ENCODE assay signal across 8 mouse cellular contexts in genomic region chr2:170354963-170355367, GRCm38 (mm10).
DNase-seq lines count a peak whose midpoint lies in the region; ATAC-seq and TF ChIP-seq lines count a peak whose summit lies in the region.

No protein-coding gene starts in this region.

- no peaks in the 10 kb centered on the region for H3K79me2 ChIP-seq in C2C12 (ENCODE audit: control insufficient read depth, insufficient read depth)
- H3K79me2 ChIP-seq in liver, adult 2 months (ENCODE audit: control insufficient read depth, insufficient read depth, low read length), result no peaks in the 10 kb centered on the region

- peak overlapping the region; percentile 44 for H3K4me2 ChIP-seq in heart, embryonic 15.5 days

- H3K4me1 ChIP-seq in bone marrow, adult 2 months (ENCODE audit: control insufficient read depth, insufficient read depth, low read length), result no peaks in the 10 kb centered on the region
- no peaks in the 10 kb centered on the region for H3K4me1 ChIP-seq in embryonic fibroblast, embryonic 13.5 days (ENCODE audit: control insufficient read depth, insufficient read depth, low read length)
- peaks cover 8% of the 10 kb centered on the region for H3K4me1 ChIP-seq in heart, embryonic 15.5 days (replicated peaks)
- H3K4me1 ChIP-seq in liver, adult 2 months (ENCODE audit: control insufficient read depth, insufficient read depth, low read length), result 0 out of 2 replicates have a peak, but pooled peaks cover 3% of the 10 kb centered on the region

- 19% methylated on average over 10 of the region's 10 CpGs for WGBS in bone marrow, adult 2 months
- 12% methylated on average over 10 of the region's 10 CpGs for WGBS in heart, embryonic 15.5 days
- 13% methylated on average over 10 of the region's 10 CpGs for WGBS in liver, adult 2 months

- H3K79me3 ChIP-seq in C2C12 (ENCODE audit: low read depth), result no peaks in the 10 kb centered on the region

- no peak for ATAC-seq in heart, embryonic 15.5 days (replicated peaks; ENCODE audit: insufficient number of reproducible peaks, insufficient read depth, low FRiP score, low read depth)

- H3ac ChIP-seq in C2C12 (ENCODE audit: control insufficient read depth, insufficient read length, low read depth), result no peak overlapping the region

- H3K27ac ChIP-seq in bone marrow, adult 2 months (ENCODE audit: control insufficient read depth, insufficient read depth, low read depth, low read length, poor library complexity), result no peak overlapping the region
- no peak overlapping the region for H3K27ac ChIP-seq in embryonic fibroblast, embryonic 13.5 days (ENCODE audit: insufficient read depth, low read length)
- no peak overlapping the region for H3K27ac ChIP-seq in heart, embryonic 15.5 days
- no peak overlapping the region for H3K27ac ChIP-seq in liver, adult 2 months (replicated peaks; ENCODE audit: insufficient read depth, low read depth, low read length)

- no peaks in the 10 kb centered on the region for H3K27me3 ChIP-seq in C2C12 (ENCODE audit: control insufficient read depth, insufficient read depth, insufficient read length)
- H3K27me3 ChIP-seq in heart, embryonic 15.5 days, result no peaks in the 10 kb centered on the region
- no peaks in the 10 kb centered on the region for H3K27me3 ChIP-seq in liver, adult 2 months (ENCODE audit: control insufficient read depth, insufficient read depth, low read length)

- no peak for TF ChIP-seq POLR2A in bone marrow, adult 2 months (IDR thresholded peaks at IDR 0.05; ENCODE audit: borderline replicate concordance, control insufficient read depth, low read depth, low read length)
- TF ChIP-seq POLR2A in embryonic fibroblast, embryonic 13.5 days (IDR thresholded peaks at IDR 0.05; ENCODE audit: low read depth, low read length), result no peak
- no peak for TF ChIP-seq POLR2A in liver, adult 2 months (IDR thresholded peaks at IDR 0.05; ENCODE audit: extremely low read depth, insufficient read depth, low read length)

- no peaks in the 10 kb centered on the region for H3K36me3 ChIP-seq in C2C12 (ENCODE audit: control insufficient read depth, insufficient read depth)
- H3K36me3 ChIP-seq in heart, embryonic 15.5 days, result no peaks in the 10 kb centered on the region
- H3K36me3 ChIP-seq in liver, adult 2 months (ENCODE audit: control insufficient read depth, insufficient read depth, low read length), result no peaks in the 10 kb centered on the region

- DNase-seq in kidney, postnatal 10 days, result peak; percentile 88
- DNase-seq in liver, adult 2 months (ENCODE audit: extremely low read depth, low read depth, low spot score), result peak; percentile 56
- peak; percentile 73 for DNase-seq in naive thymus-derived CD4-positive, alpha-beta T cell, adult 2 months (ENCODE audit: low read depth)
- DNase-seq in testis, postnatal 10 days (ENCODE audit: low spot score), result peak; percentile 84

- peak; percentile 55 for TF ChIP-seq CTCF in C2C12 (IDR thresholded peaks at IDR 0.05; ENCODE audit: control insufficient read depth, insufficient read depth, insufficient read length)
- peak; percentile 60 for TF ChIP-seq CTCF in bone marrow, adult 2 months (IDR thresholded peaks at IDR 0.05; ENCODE audit: control insufficient read depth, insufficient read depth, low read length)
- TF ChIP-seq CTCF in embryonic fibroblast, embryonic 13.5 days (IDR thresholded peaks at IDR 0.05; ENCODE audit: borderline replicate concordance, insufficient read depth, low read length), result peak; percentile 50; the same call in 1 of the 2 replicates
- peak; percentile 67 for TF ChIP-seq CTCF in liver, adult 2 months (IDR thresholded peaks at IDR 0.05; ENCODE audit: low read depth, low read length)

- no peak overlapping the region for H3K4me3 ChIP-seq in C2C12 (ENCODE audit: insufficient read depth, poor library complexity, severe bottlenecking)
- no peak overlapping the region for H3K4me3 ChIP-seq in bone marrow, adult 2 months (replicated peaks; ENCODE audit: control insufficient read depth, low read depth, low read length)
- no peak overlapping the region for H3K4me3 ChIP-seq in embryonic fibroblast, embryonic 13.5 days (ENCODE audit: insufficient read depth, low read length)
- no peak overlapping the region for H3K4me3 ChIP-seq in heart, embryonic 15.5 days
- no peak overlapping the region for H3K4me3 ChIP-seq in liver, adult 2 months (ENCODE audit: insufficient read depth, low read depth, low read length)

- no peaks in the 10 kb centered on the region for H3K9me3 ChIP-seq in heart, embryonic 15.5 days (replicated peaks)

- no peak overlapping the region for H3K9ac ChIP-seq in heart, embryonic 15.5 days
- no peak overlapping the region for H3K9ac ChIP-seq in liver, adult 2 months (ENCODE audit: low read depth, low read length)

TF ChIP-seq in C2C12, 6 proteins besides CTCF, POLR2A, EP300 and RAD21:
- TF ChIP-seq MYOG (IDR thresholded peaks at IDR 0.05; ENCODE audit: control insufficient read depth, extremely low read depth, insufficient read length) (no peak), FOSL1 (IDR thresholded peaks at IDR 0.05; ENCODE audit: insufficient read depth, low read length, poor library complexity, severe bottlenecking) (peak; percentile 7), MAX (IDR thresholded peaks at IDR 0.05) (peak; percentile 40)
TF ChIP-seq in C2C12: peak in this region for 2.
